Mouse (Mus musculus): ENCODE measurements around the gene Gm29423. TPM values are rescaled to one million over a fixed set of nuclear protein-coding genes. Genes with fewer than 3 reads are reported as not detected.
"Not testable (repeated sequence)": the region's sequence is repeated elsewhere in the genome, so short reads cannot be mapped to it uniquely, and the experiment has no call there.

Gene Gm29423
- total RNA-seq (2012; rRNA removed): not detected in 2 replicates

DNA sequence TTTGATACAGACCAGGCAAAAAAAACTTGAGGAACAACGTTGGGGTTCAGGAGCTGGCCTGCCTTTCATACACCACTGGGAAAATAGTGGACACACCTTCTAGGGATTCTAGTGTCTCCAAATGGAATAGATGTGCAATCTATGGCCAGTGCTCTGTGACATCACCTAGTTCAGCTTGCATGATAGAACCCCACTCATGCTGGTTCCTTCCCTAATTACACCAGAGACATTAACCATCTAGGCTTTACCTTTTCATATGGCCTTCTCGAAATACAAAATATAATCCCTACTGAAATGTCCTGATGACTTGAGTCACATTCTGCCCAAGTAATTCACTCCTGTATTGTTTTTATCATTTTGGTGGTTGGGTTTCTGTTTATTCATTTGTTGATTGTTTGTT is at the start of gene Gm29423, which contains the start of gene Gm29644:
Gene Gm29423, minus strand, starts transcription at position 101 of the 400 bp plus-strand sequence.
Gene Gm29644, minus strand, starts transcription at position 157 of the 400 bp plus-strand sequence.
- H3K27ac ChIP-seq (ENCODE audit: insufficient read depth, low read depth, low read length, poor library complexity, severe bottlenecking); in situ Hi-C loops (cut with MboI; ENCODE audit: low sequenced_read_pairs in 2 of 2, unreplicated experiment in 2 of 2); DNase-seq (ENCODE audit: low read depth, low spot score); H3K9me3 ChIP-seq (ENCODE audit: control insufficient read depth, insufficient read depth, low read depth, low read length); H3K4me3 ChIP-seq (ENCODE audit: insufficient read depth in 1 of 2, low read depth in 1 of 2, low read length in 2 of 2, poor library complexity in 1 of 2, severe bottlenecking in 1 of 2); H3K9ac ChIP-seq (ENCODE audit: insufficient read depth, low read depth, low read length, poor library complexity, severe bottlenecking); H3K4me1 ChIP-seq (ENCODE audit: control insufficient read depth in 2 of 2, insufficient read depth in 2 of 2, low read length in 2 of 2, poor library complexity in 1 of 2); H3K36me3 ChIP-seq (ENCODE audit: control insufficient read depth, insufficient read depth, low read length, poor library complexity, severe bottlenecking): not testable (repeated sequence)

GRCm38 (mm10) chrY:70273542-70273941 is 29.5 kb downstream of the Gm29423 start, which contains the start of gene Gm21118:
Gene Gm21118 (minus strand): TSS chrY:70273642.
- H3K4me3 ChIP-seq (ENCODE audit: insufficient read depth in 1 of 2, low read depth in 1 of 2, low read length in 2 of 2, poor library complexity in 1 of 2, severe bottlenecking in 1 of 2); H3K9ac ChIP-seq (ENCODE audit: insufficient read depth, low read depth, low read length, poor library complexity, severe bottlenecking); H3K9me3 ChIP-seq (ENCODE audit: control insufficient read depth, insufficient read depth, low read depth, low read length); DNase-seq (ENCODE audit: low read depth, low spot score); in situ Hi-C loops (cut with MboI; ENCODE audit: low sequenced_read_pairs in 2 of 2, unreplicated experiment in 2 of 2); H3K36me3 ChIP-seq (ENCODE audit: control insufficient read depth, insufficient read depth, low read length, poor library complexity, severe bottlenecking); H3K27ac ChIP-seq (ENCODE audit: insufficient read depth, low read depth, low read length, poor library complexity, severe bottlenecking); H3K4me1 ChIP-seq (ENCODE audit: control insufficient read depth in 2 of 2, insufficient read depth in 2 of 2, low read length in 2 of 2, poor library complexity in 1 of 2): not testable (repeated sequence)

Other genes with a start within 250 kb of the Gm29423 start
- not detected in 2 replicates for gene Gm21118, start 29.6 kb downstream of the Gm29423 start, total RNA-seq (2012; rRNA removed)
- not detected in 2 replicates for gene Gm29644, start 56 bp upstream of the Gm29423 start, total RNA-seq (2012; rRNA removed)
- gene Gm20888, start 138.6 kb upstream of the Gm29423 start, total RNA-seq (2012; rRNA removed): not detected in 2 replicates